Comparison of ENCODE assay signal across 28 mouse cellular contexts in the genomic region with DNA sequence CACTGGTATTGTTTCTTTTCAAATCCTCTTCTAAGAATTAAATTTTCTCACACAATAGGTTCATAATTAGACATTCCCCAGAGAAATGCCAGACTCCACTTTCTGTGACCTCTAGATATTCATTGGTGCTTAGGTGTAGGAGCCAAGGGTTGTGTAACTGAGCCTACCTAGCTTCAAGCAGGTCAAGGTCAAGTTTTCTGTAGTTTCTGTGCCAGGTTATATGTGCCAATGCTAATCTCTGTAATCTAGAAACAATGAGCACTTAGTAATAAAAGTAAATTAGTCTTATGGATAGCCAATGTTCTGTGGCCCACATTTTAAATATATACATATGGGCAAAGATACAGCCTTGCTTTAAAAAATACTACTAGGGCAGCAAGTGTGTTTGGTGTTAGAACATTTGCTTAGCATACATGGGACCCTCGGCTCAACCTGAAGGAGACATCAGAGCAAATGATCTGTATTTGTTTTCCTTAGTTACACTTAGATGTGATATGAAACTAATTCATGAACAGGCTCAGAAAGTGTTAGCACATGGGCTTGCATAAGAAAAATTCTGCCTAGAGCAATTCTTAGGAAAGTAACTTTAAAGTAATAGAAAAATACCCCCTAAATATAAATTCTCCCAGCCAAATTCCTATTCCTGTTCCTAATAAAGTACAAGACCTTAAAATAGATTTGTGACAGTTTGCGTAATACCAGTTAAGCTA. TPM values are rescaled to one million over a fixed set of nuclear protein-coding genes. Genes with fewer than 3 reads are reported as not detected.
A peak's percentile ranks its signal among the peaks of the same experiment; 100 is the strongest.
DNase-seq lines count a peak whose midpoint lies in the region; ATAC-seq and TF ChIP-seq lines count a peak whose summit lies in the region.
"Had no signal": no experiment of that assay in that cellular context is flagged by ENCODE, and none has a peak within 500 bp of the region (broad histone marks: within the 10 kb centered on the region; RNA-seq: fewer than 3 reads in every experiment).

No protein-coding gene starts in this region.

- no peaks in the 10 kb centered on the region for H3K4me1 ChIP-seq in kidney, adult 2 months (ENCODE audit: control insufficient read depth, insufficient read depth, low read length)
- no peaks in the 10 kb centered on the region for H3K4me1 ChIP-seq in kidney, embryonic 15.5 days
- H3K4me1 ChIP-seq in liver, adult 2 months (ENCODE audit: control insufficient read depth, insufficient read depth, low read length), result no peaks in the 10 kb centered on the region
- H3K4me1 ChIP-seq: embryonic facial prominence, embryonic 13.5 days; heart, embryonic 12.5 days; heart, embryonic 15.5 days; hindbrain, embryonic 10.5 days; hindbrain, embryonic 13.5 days had no signal

- H3K4me2 ChIP-seq in kidney, embryonic 15.5 days, result no peak overlapping the region
- H3K4me2 ChIP-seq: embryonic facial prominence, embryonic 13.5 days; heart, embryonic 12.5 days; heart, embryonic 15.5 days; hindbrain, embryonic 13.5 days had no signal

- no peak for TF ChIP-seq CTCF in kidney, adult 2 months (conservative IDR thresholded peaks at IDR 0.05; ENCODE audit: insufficient read depth, insufficient read length, low read depth, low read length)
- TF ChIP-seq CTCF in liver, adult 2 months (IDR thresholded peaks at IDR 0.05; ENCODE audit: low read depth, low read length), result no peak

- DNase-seq in kidney, adult 2 months, result peak; percentile 41
- DNase-seq in liver, adult 2 months (ENCODE audit: extremely low read depth, low read depth, low spot score), result peak; percentile 52
- DNase-seq in liver, result no peak
- peak; percentile 77 for DNase-seq in gonadal fat pad, adult 2 months (ENCODE audit: low read depth)
- no peak for DNase-seq in embryo, embryonic 10.5 days (ENCODE audit: low spot score)
- DNase-seq: adrenal gland, postnatal 10 days; adrenal gland, postnatal 36 days; B cell, adult 2 months; cerebellum, adult 18-20 months; cerebellum, adult 9-10 months; cerebellum, postnatal 14 days; forebrain, postnatal 0 days; gastrocnemius, adult 2 months; gastrocnemius, postnatal 14 days; heart, adult 18-20 months; heart, postnatal 10 days; heart, postnatal 36 days had no signal

- peaks cover 2% of the 10 kb centered on the region; the same call in 1 of the 2 replicates for H3K36me3 ChIP-seq in kidney, adult 2 months (ENCODE audit: control insufficient read depth, insufficient read depth, low read length)
- no peaks in the 10 kb centered on the region for H3K36me3 ChIP-seq in kidney, embryonic 15.5 days
- H3K36me3 ChIP-seq in liver, adult 2 months (ENCODE audit: control insufficient read depth, insufficient read depth, low read length), result no peaks in the 10 kb centered on the region
- H3K36me3 ChIP-seq: G1E; heart, embryonic 12.5 days; heart, embryonic 15.5 days had no signal

- WGBS in kidney, adult 2 months, result 73% methylated on average over 2 of the region's 2 CpGs
- 80% methylated on average over 2 of the region's 2 CpGs for WGBS in kidney, embryonic 15.5 days
- WGBS in liver, adult 2 months, result 72% methylated on average over 2 of the region's 2 CpGs

- no peaks in the 10 kb centered on the region for H3K9me3 ChIP-seq in kidney, embryonic 15.5 days (replicated peaks)
- H3K9me3 ChIP-seq: embryonic facial prominence, embryonic 13.5 days; G1E; heart, embryonic 12.5 days; heart, embryonic 15.5 days; hindbrain, embryonic 10.5 days; hindbrain, embryonic 13.5 days had no signal

- no peaks in the 10 kb centered on the region for H3K27me3 ChIP-seq in kidney, adult 2 months (replicated peaks; ENCODE audit: control insufficient read depth, insufficient read depth, low read length)
- H3K27me3 ChIP-seq in kidney, embryonic 15.5 days, result no peaks in the 10 kb centered on the region
- H3K27me3 ChIP-seq in liver, adult 2 months (ENCODE audit: control insufficient read depth, insufficient read depth, low read length), result no peaks in the 10 kb centered on the region
- H3K27me3 ChIP-seq: CH12.LX; embryonic facial prominence, embryonic 13.5 days; heart, embryonic 12.5 days; heart, embryonic 15.5 days; hindbrain, embryonic 13.5 days; Patski had no signal

- no peak for TF ChIP-seq POLR2A in kidney, adult 2 months (IDR thresholded peaks at IDR 0.05; ENCODE audit: low read depth, low read length)
- TF ChIP-seq POLR2A in liver, adult 2 months (IDR thresholded peaks at IDR 0.05; ENCODE audit: extremely low read depth, insufficient read depth, low read length), result no peak

- H3K4me3 ChIP-seq in kidney, adult 2 months (ENCODE audit: insufficient read depth, low read depth, low read length), result no peak overlapping the region
- H3K4me3 ChIP-seq in kidney, embryonic 15.5 days (replicated peaks), result no peak overlapping the region
- no peak overlapping the region for H3K4me3 ChIP-seq in liver, adult 2 months (ENCODE audit: insufficient read depth, low read depth, low read length)
- H3K4me3 ChIP-seq: embryonic facial prominence, embryonic 13.5 days; gastrocnemius, adult 2 months; heart, embryonic 12.5 days; heart, embryonic 15.5 days; hindbrain, embryonic 10.5 days; hindbrain, embryonic 13.5 days had no signal

- H3K27ac ChIP-seq in kidney, adult 2 months (ENCODE audit: insufficient read depth, low read depth, low read length), result no peak overlapping the region
- H3K27ac ChIP-seq in kidney, embryonic 15.5 days, result no peak overlapping the region
- no peak overlapping the region for H3K27ac ChIP-seq in liver, adult 2 months (replicated peaks; ENCODE audit: insufficient read depth, low read depth, low read length)
- H3K27ac ChIP-seq: embryonic facial prominence, embryonic 13.5 days; gastrocnemius, adult 2 months; heart, embryonic 15.5 days; hindbrain, embryonic 10.5 days; hindbrain, embryonic 13.5 days had no signal

- no peaks in the 10 kb centered on the region for H3K79me2 ChIP-seq in liver, adult 2 months (ENCODE audit: control insufficient read depth, insufficient read depth, low read length)

- no peak overlapping the region for H3K9ac ChIP-seq in kidney, embryonic 15.5 days
- H3K9ac ChIP-seq in liver, adult 2 months (ENCODE audit: low read depth, low read length), result no peak overlapping the region
- H3K9ac ChIP-seq: embryonic facial prominence, embryonic 13.5 days; forebrain, postnatal 0 days; heart, embryonic 12.5 days; heart, embryonic 15.5 days; hindbrain, embryonic 13.5 days had no signal

- ATAC-seq in kidney, embryonic 15.5 days (replicated peaks; ENCODE audit: low FRiP score), result no peak
- ATAC-seq: forebrain, embryonic 14.5 days; forebrain, postnatal 0 days; hindbrain, embryonic 16.5 days; Patski had no signal

RNA-seq across cellular contexts. Expression of a gene that starts 56.2 kb away (rescaled TPM):
- 16.5 and 17.3 TPM in 2 replicates for polyA plus RNA-seq in kidney, adult 2 months (2012; rRNA removed)
- 3.1 and 3.2 TPM in 2 replicates for polyA plus RNA-seq in kidney, embryonic 15.5 days (2015; fragmentation: Nextera tagmentation; extraction: Ambion mirVana)
- total RNA-seq in liver, adult 2 months (2014; rRNA removed), result 0.37 and 0.47 TPM in 2 replicates
- polyA plus RNA-seq in liver, adult 2 months (2012; rRNA removed), result 0.01 TPM in 1 of 2 replicates, not detected in the other
- polyA plus RNA-seq in gonadal fat pad, adult 2 months (2012; rRNA removed), result 0.61 and 1.1 TPM in 2 replicates
- total RNA-seq: CH12.LX had no signal
- polyA plus RNA-seq: G1E had no signal

Comparison
In these comparisons a context has a peak if more than half of its experiments do, and no peak if none do; other contexts are left out.
1. DNase-seq: peak in kidney, adult 2 months (single experiment), liver, adult 2 months (single experiment) and gonadal fat pad, adult 2 months (single experiment); none in liver (single experiment) and embryo, embryonic 10.5 days (single experiment).